Mouse (Mus musculus) adrenal gland, postnatal 10 days (tissue): ENCODE measurements around the gene Cyp24a1. TPM values are rescaled to one million over a fixed set of nuclear protein-coding genes. Genes with fewer than 3 reads are reported as not detected.
A peak's percentile ranks its signal among the peaks of the same experiment; 100 is the strongest.

Source experiments
- DNase-seq: peaks from one replicate; pipeline ENCODE4 v3.0.0; 2021; ENCODE audit warnings: mixed read lengths
- long read RNA-seq, 2 experiments: library from polyadenylated mRNA; stranded (forward); transcript quantifications; one replicate each; pipeline ENCODE4 v2.0.0; 2021
- total RNA-seq, 2 experiments: library from RNA; stranded (reverse); gene quantifications; 2 replicates each; pipeline ENCODE4 v1.2.3; 2021

The Cyp24a1 gene
- total RNA-seq, result not detected
- long read RNA-seq, experiment 1, result 0 reads
- long read RNA-seq, experiment 2, result 0 reads

- DNase-seq, result peak; percentile 90
These were observed at the start of gene Cyp24a1 for GRCm38 (mm10) chr2:170497091-170497566. Cyp24a1 (minus strand) TSS chr2:170497145.

DNA sequence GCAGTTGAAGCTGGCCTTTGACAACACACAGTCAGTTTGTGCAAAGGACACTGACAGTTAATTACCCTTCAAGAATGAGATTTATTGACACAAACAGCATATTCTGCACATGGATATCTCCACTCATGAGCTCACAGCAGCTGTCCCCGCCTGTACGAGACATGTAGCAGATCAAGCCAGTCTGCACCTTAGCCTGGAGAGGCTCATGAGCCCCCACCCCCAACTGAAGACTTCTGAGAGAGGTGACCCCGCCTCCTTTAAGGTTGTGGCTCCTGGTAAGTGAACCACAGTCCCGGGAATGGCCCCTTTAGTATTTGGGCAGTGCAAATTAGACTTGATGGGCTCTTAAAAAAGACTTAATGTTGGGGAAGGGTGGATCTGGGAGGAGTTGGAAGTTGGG lies 48.8 kb upstream of the Cyp24a1 start:
- DNase-seq, result no peak

- DNase-seq, result no peak
These were observed 48.0 kb upstream of the Cyp24a1 start for GRCm38 (mm10) chr2:170544950-170545349.

- DNase-seq, result no peak
These were observed 47.2 kb upstream of the Cyp24a1 start for GRCm38 (mm10) chr2:170544159-170544558.

DNA sequence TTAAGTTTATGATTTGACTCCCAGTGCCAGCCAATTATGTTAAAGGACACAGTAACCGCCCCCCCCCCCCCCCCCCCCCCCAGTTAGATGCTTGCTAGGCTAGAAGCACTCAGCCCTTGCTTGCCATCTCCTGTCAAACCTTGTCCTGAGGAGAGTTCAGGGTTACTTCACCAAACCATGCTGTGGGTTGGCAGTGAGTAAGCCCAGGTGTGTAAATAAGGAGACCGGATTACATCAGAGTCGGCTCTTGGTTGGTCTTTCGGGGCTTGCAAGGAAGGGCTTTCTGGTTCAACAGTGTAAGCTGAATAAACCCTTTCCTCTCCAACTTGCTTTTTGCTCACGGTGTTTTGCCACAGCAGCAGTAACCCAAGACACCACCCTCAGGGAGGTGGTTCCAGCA lies 46.7 kb upstream of the Cyp24a1 start:
- no peak for DNase-seq

- DNase-seq, result no peak
These were observed 42.3 kb upstream of the Cyp24a1 start for GRCm38 (mm10) chr2:170539211-170539610.

GRCm38 (mm10) chr2:170535841-170536240 lies 38.9 kb upstream of the Cyp24a1 start:
- no peak for DNase-seq

GRCm38 (mm10) chr2:170534803-170535174 lies 37.8 kb upstream of the Cyp24a1 start:
- no peak for DNase-seq

- no peak for DNase-seq
These were observed 37.3 kb upstream of the Cyp24a1 start for GRCm38 (mm10) chr2:170534116-170534802.

DNA sequence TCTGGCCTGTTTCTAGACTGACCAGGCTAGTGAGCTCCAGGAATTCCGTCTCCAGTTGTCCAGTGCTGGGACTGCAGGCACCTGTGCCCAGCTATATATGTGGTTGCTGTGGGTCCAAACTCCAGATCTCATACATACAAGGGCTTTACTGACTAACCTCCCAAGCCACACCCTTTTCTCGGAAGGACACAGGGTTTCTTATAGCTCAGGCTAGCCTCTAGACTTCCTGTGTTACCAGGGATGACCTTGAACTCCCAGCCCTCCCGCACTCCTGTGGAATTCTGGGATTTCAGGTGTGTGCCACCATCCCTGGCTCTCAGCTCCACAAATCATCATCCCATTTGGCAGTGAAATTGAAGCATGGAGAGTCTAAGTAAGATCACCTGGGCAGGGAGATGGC lies 33.3 kb upstream of the Cyp24a1 start:
- no peak for DNase-seq

DNA sequence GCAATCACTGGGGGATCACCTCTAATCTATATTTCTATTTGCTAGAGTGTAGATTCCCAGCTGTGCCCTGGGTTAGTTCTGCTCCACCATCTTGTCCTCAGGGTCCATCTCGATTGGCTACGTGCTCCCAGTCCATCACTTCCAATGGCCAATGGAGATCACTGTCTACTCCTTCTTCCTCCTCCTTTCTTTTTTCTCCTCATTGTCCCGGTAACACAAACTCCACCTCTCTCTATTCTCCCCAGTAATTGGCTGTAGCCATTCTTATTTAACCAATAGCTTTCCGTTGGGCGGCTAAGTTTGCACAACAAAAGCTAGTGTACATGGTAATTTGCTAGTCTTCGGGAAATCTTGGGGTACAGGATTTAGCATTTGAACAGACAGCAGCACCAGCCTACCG lies 32.8 kb upstream of the Cyp24a1 start:
- DNase-seq, result no peak

- no peak for DNase-seq
These were observed 31.1 kb upstream of the Cyp24a1 start for GRCm38 (mm10) chr2:170528061-170528460.

DNA sequence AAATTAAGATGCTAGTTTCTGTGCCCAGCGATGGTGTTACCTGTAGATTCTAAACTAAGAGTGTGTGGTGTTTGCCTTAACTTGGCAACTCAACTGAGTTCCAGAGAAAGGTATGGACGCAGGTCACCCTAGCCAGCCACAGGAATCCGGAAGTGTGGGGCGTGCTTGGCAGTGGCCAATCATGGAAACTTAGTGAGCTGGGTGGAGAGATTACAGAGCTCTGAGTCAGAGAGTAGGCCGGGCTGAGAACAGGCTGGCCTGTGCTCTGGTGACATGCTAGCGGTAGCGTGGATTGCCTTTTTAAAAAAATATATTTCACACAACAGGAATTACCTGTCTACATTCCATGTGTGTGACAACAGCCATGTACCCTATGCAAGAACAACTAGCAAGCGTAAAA lies 29.6 kb upstream of the Cyp24a1 start:
- DNase-seq, result no peak

DNA sequence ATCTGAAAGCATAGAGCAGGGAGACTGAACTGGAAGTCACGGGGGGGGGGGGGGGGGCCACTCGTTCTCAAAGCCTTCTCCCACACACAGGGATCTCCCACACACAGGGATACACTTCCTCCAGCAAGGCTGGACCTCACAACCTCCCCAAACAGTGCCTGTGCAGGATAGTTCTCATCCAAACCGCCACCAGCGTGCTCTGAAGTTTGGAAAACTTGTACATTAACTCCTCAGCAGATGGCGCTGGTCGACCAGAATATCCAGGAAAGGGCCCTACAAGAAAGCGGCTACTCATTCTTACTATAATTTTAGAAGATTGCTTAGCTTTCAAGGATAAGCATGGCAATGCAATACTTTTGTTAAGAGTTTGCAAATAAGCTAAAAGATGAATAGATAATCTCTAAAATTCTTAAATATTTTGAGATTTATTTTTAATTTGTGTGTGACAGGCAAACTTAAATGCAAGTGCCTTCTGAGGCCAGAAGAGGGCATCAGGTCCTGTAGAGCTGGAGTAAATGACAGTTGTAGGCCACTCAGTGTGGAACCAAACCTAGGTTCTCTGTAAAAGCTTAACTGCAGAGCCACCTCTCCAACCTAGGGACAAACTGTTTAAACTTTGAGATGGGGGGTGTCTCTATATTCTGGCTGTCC lies 23.5 kb upstream of the Cyp24a1 start:
- DNase-seq, result peak; percentile 62

- no peak for DNase-seq
These were observed 16.8 kb upstream of the Cyp24a1 start for GRCm38 (mm10) chr2:170513756-170514155.

GRCm38 (mm10) chr2:170511073-170511891 lies 14.3 kb upstream of the Cyp24a1 start:
- peak; percentile 95 for DNase-seq

DNA sequence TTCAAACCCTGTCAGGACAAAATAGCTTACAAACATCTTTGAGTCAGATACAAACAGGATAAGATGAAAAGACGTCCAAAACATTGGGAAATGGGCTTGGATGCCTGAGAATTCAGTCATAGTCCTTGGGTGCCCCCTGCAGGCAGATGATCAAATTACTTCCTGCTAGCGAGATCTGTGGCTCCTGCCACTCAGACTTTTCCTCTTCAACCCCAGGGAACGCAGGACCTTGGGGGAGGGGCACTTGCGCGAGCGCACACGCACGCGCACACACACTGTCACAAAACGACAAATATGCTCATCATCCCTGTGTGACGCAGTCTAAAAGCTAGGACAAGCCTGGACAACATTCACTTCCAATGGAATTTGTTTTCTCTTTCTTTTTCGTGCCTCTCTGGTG lies 11.9 kb upstream of the Cyp24a1 start:
- DNase-seq, result peak; percentile 94

GRCm38 (mm10) chr2:170507734-170508133 lies 10.8 kb upstream of the Cyp24a1 start:
- DNase-seq, result peak; percentile 85

GRCm38 (mm10) chr2:170503983-170504382 lies 7.0 kb upstream of the Cyp24a1 start:
- no peak for DNase-seq

GRCm38 (mm10) chr2:170503343-170503742 lies 6.4 kb upstream of the Cyp24a1 start:
- DNase-seq, result peak; percentile 34

- no peak for DNase-seq
These were observed 1.1 kb upstream of the Cyp24a1 start for GRCm38 (mm10) chr2:170498011-170498410.

GRCm38 (mm10) chr2:170496154-170496930 lies 603 bp downstream of the Cyp24a1 start, which contains the start of gene Pfdn4:
Pfdn4 (plus strand) TSS chr2:170496428.
- DNase-seq, result peak; percentile 21
